Mouse (Mus musculus) lung, postnatal 0 days (tissue): ENCODE measurements at regions not wholly inside any gene's neighbourhood (a gene's known extent, or its start where the extent isn't known, plus 50 kb on each side); places are given as distances from the start of the nearest gene placed in this dataset.
"Not testable (repeated sequence)": the region's sequence is repeated elsewhere in the genome, so short reads cannot be mapped to it uniquely, and the experiment has no call there.

Experiments used
- ATAC-seq: fragments of 200-750 bp; cut with Nextera tagmentation; 2 replicates; pipeline ENCODE4 v1.8.0; 2017; ENCODE audit warnings: moderate library complexity
- DNase-seq: peaks from one replicate; pipeline ENCODE4 v3.0.0-alpha.2; 2016; ENCODE audit warnings: low spot score
- H3K27ac ChIP-seq: fragments of 300-500 bp; sonication (generic); 2 replicates; pipeline ENCODE4 v1.5.1; 2014; ENCODE audit warnings: antibody characterized with exemption, mild to moderate bottlenecking, low read length, mixed read lengths
- H3K27me3 ChIP-seq: fragments of 300-500 bp; sonication (generic); replicated peaks from 2 replicates; pipeline ENCODE4 v1.6.1; 2014; ENCODE audit warnings: low read length, mixed read lengths; ENCODE audit not compliant: insufficient read depth
- H3K36me3 ChIP-seq: fragments of 300-500 bp; sonication (generic); 2 replicates; pipeline ENCODE4 v1.6.1; 2014; ENCODE audit warnings: low read length, mixed read lengths; ENCODE audit not compliant: insufficient read depth
- H3K4me1 ChIP-seq: fragments of 300-500 bp; sonication (generic); 2 replicates; pipeline ENCODE4 v1.6.1; 2014; ENCODE audit warnings: antibody characterized with exemption, low read depth, low read length, mixed read lengths; ENCODE audit not compliant: insufficient read depth
- H3K4me2 ChIP-seq: fragments of 300-500 bp; sonication (generic); replicated peaks from 2 replicates; pipeline ENCODE4 v1.6.1; 2014; ENCODE audit warnings: low read depth, mild to moderate bottlenecking, low read length, moderate library complexity, mixed read lengths
- H3K4me3 ChIP-seq: fragments of 300-500 bp; sonication (generic); 2 replicates; pipeline ENCODE4 v1.5.1; 2014; ENCODE audit warnings: low read depth, low read length
- H3K9ac ChIP-seq: fragments of 300-500 bp; sonication (generic); replicated peaks from 2 replicates; pipeline ENCODE4 v1.6.1; 2014; ENCODE audit warnings: low read depth, mild to moderate bottlenecking
- H3K9me3 ChIP-seq: fragments of 300-500 bp; sonication (generic); 2 replicates; pipeline ENCODE4 v1.6.1; 2016; ENCODE audit warnings: low read length, mixed read lengths
- CTCF ChIP-seq: IDR thresholded peaks from 2 replicates; pipeline ENCODE4 v1.5.1; 2016; ENCODE audit warnings: antibody characterized with exemption, mild to moderate bottlenecking
- EP300 ChIP-seq: IDR thresholded peaks from 2 replicates; pipeline ENCODE4 v1.6.1; 2016; ENCODE audit warnings: antibody characterized with exemption, mild to moderate bottlenecking, control low read depth
- WGBS: fragments of 180-500 bp; shearing (Covaris S2); extraction: QIAGEN DNeasy Blood & Tissue Kit; methylation state at CpG from one replicate; pipeline ENCODE4 v1.1.7; 2014; 5-methylcytosine and 5-hydroxymethylcytosine counted together

- WGBS, result 33% methylated on average over 1 of the region's 1 CpGs
- not testable (repeated sequence) for ATAC-seq
Observed at GRCm38 (mm10) chr3:29024851-29025250, 57.0 kb upstream of the Egfem1 start.

GRCm38 (mm10) chr3:29027726-29028125 is 54.1 kb upstream of the Egfem1 start:
- no peak for DNase-seq
- WGBS, result 71% methylated on average over 2 of the region's 2 CpGs
- Histone ChIP-seq H3K9ac (no peak overlapping the region), H3K27ac (no peak overlapping the region), H3K4me1 (no peaks in the 10 kb centered on the region), H3K36me3 (no peaks in the 10 kb centered on the region), H3K27me3 (no peaks in the 10 kb centered on the region), H3K4me3 (no peak overlapping the region), H3K4me2 (no peak overlapping the region), H3K9me3 (no peaks in the 10 kb centered on the region)
- TF ChIP-seq CTCF (no peak), EP300 (no peak)
- no peak for ATAC-seq

More at GRCm38 (mm10) chr3:29024851-29025250, 57.0 kb upstream of the Egfem1 start:
- not testable (repeated sequence) for H3K9me3 ChIP-seq, H3K4me1 ChIP-seq, DNase-seq, H3K4me3 ChIP-seq, H3K36me3 ChIP-seq, H3K27me3 ChIP-seq, H3K27ac ChIP-seq, H3K4me2 ChIP-seq, H3K9ac ChIP-seq

DNA sequence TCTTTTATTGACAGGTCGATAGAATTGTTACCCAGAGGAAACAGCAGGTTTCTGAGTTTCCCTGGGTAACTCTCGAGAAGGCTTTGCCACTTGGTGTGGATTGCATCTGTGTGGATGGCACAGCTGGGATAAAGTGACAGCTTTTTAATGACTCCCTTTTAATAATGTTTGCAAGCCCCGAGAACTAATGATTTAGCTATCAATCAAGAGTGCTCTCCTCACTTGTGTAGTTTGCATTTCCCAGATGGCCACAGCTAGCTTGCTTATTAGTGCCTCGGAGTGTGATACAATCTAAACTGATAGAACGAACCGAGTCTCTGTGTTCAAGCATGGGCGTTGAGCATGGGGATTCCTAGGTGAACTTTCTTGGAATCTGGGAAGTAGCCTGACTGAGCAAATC is 51.0 kb upstream of the Egfem1 start:
- DNase-seq, result no peak
- H3K4me2 ChIP-seq, result no peak overlapping the region
- no peak overlapping the region for H3K27ac ChIP-seq
- no peaks in the 10 kb centered on the region for H3K9me3 ChIP-seq
- no peak for TF ChIP-seq CTCF
- no peak for ATAC-seq
- no peaks in the 10 kb centered on the region for H3K4me1 ChIP-seq
- no peak overlapping the region for H3K4me3 ChIP-seq
- WGBS, result 70% methylated on average over 7 of the region's 7 CpGs
- H3K36me3 ChIP-seq, result no peaks in the 10 kb centered on the region
- H3K27me3 ChIP-seq, result no peaks in the 10 kb centered on the region
- no peak overlapping the region for H3K9ac ChIP-seq

DNA sequence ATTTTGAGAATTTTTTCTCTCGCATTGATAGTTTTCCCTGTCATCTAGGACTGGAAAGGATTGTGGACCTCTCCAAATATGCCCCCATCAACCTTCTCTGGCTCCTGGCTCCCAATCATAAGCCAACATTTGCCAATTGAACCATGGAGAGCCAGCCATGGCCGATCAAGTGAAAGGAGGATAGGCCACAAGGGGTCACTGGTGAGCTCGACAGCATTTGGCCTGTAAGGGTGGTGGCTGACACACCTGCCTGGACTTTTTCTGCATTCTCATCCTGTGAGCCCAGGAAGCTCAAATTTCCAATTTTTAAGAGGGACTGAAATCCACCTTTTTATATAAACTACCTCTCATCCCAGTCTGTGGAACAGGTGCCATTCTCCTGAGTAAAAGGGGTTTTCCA is 50.0 kb upstream of the Egfem1 start:
- no peaks in the 10 kb centered on the region for H3K9me3 ChIP-seq
- H3K4me1 ChIP-seq, result no peaks in the 10 kb centered on the region
- no peaks in the 10 kb centered on the region for H3K27me3 ChIP-seq
- no peak overlapping the region for H3K27ac ChIP-seq
- 40% methylated on average over 3 of the region's 3 CpGs for WGBS
- no peak overlapping the region for H3K4me2 ChIP-seq
- no peaks in the 10 kb centered on the region for H3K36me3 ChIP-seq
- no peak for DNase-seq
- peak; percentile 64 for TF ChIP-seq CTCF
- TF ChIP-seq EP300, result no peak
- no peak overlapping the region for H3K4me3 ChIP-seq
- no peak for ATAC-seq
- no peak overlapping the region for H3K9ac ChIP-seq
